Mouse (Mus musculus) limb, embryonic 12.5 days (tissue): ENCODE measurements around the gene Mpp6. TPM values are rescaled to one million over a fixed set of nuclear protein-coding genes. Genes with fewer than 3 reads are reported as not detected.

Experiments
- polyA plus RNA-seq: library from polyadenylated mRNA; unstranded; fragments of >200 nt; fragmentation: Nextera tagmentation; extraction: Ambion mirVana; gene quantifications from 2 replicates; pipeline ENCODE4 v1.2.1, GENCODE M21; 2016

Mpp6 gene
- polyA plus RNA-seq, 1 experiment from 2014 or later, result 80.8 TPM

Other genes with a start within 250 kb of the Mpp6 start
- gene Gsdme, start 153.6 kb downstream of the Mpp6 start, polyA plus RNA-seq, result 44.2 and 46.5 TPM in 2 replicates